12 mouse cellular contexts compared by ENCODE assay signal in genomic region chr2:6226361-6227058, GRCm38 (mm10). TPM values are rescaled to one million over a fixed set of nuclear protein-coding genes. Genes with fewer than 3 reads are reported as not detected.
A peak's percentile ranks its signal among the peaks of the same experiment; 100 is the strongest.
DNase-seq lines count a peak whose midpoint lies in the region; ATAC-seq lines count a peak whose summit lies in the region.
"Had no signal": no experiment of that assay in that cellular context is flagged by ENCODE, and none has a peak within 500 bp of the region (broad histone marks: within the 10 kb centered on the region; RNA-seq: fewer than 3 reads in every experiment).

No protein-coding gene starts in this region.

- no peak overlapping the region for H3K4me3 ChIP-seq in liver, embryonic 12.5 days
- H3K4me3 ChIP-seq: intestine, embryonic 15.5 days; limb, embryonic 15.5 days had no signal

- no peaks in the 10 kb centered on the region for H3K36me3 ChIP-seq in liver, embryonic 12.5 days
- H3K36me3 ChIP-seq: intestine, embryonic 15.5 days; limb, embryonic 15.5 days had no signal

- peak; percentile 91 for ATAC-seq in cerebellum, adult (ENCODE audit: insufficient number of reproducible peaks, low FRiP score, low TSS enrichment)
- no peak for ATAC-seq in liver, embryonic 12.5 days
- ATAC-seq: intestine, embryonic 15.5 days had no signal

- H3K4me2 ChIP-seq in liver, embryonic 12.5 days = no peak overlapping the region
- H3K4me2 ChIP-seq: intestine, embryonic 15.5 days; limb, embryonic 15.5 days had no signal

- H3K9me3 ChIP-seq in liver, embryonic 12.5 days (replicated peaks) = 0 out of 2 replicates have a peak, but pooled peaks cover 3% of the 10 kb centered on the region
- H3K9me3 ChIP-seq: intestine, embryonic 15.5 days had no signal

- WGBS in liver, embryonic 12.5 days (ENCODE audit: insufficient replicate concordance) = 75% methylated on average over 10 of the region's 10 CpGs

- no peak overlapping the region for H3K9ac ChIP-seq in liver, embryonic 12.5 days
- H3K9ac ChIP-seq: intestine, embryonic 15.5 days; limb, embryonic 15.5 days had no signal

- peak; percentile 6 to 19 for DNase-seq in left cerebral cortex, postnatal 36 days (ENCODE audit: low spot score in 2 of 2)
- no peak for DNase-seq in left cerebral cortex, adult 18-20 months (ENCODE audit: low spot score in 2 of 2)
- peak; percentile 23 for DNase-seq in kidney, adult 18-20 months
- DNase-seq in lung, postnatal 4 days = peak; percentile 40 to 65
- no peak for DNase-seq in ovary, postnatal 14 days (ENCODE audit: low spot score)
- DNase-seq in adipocyte (ENCODE audit: low spot score) = no peak
- DNase-seq: thymus, postnatal 4 days had no signal

- H3K4me1 ChIP-seq in liver, embryonic 12.5 days = peaks cover 15% of the 10 kb centered on the region
- H3K4me1 ChIP-seq: limb, embryonic 15.5 days had no signal

- intact Hi-C loops in left cerebral cortex, postnatal 36 days (cut with DNase I) = no loop called here

- H3K27me3 ChIP-seq in liver, embryonic 12.5 days (replicated peaks) = no peaks in the 10 kb centered on the region
- H3K27me3 ChIP-seq: intestine, embryonic 15.5 days; limb, embryonic 15.5 days had no signal

- no peak overlapping the region for H3K27ac ChIP-seq in liver, embryonic 12.5 days
- H3K27ac ChIP-seq: intestine, embryonic 15.5 days; limb, embryonic 15.5 days had no signal

RNA-seq across cellular contexts. Expression of gene Echdc3, which starts 13.7 kb away (rescaled TPM):
- under 1 TPM; 0.89 to 0.97 TPM for total RNA-seq in left cerebral cortex, postnatal 36 days (2021)
- total RNA-seq in left cerebral cortex, adult 18-20 months (2021) = 1 to 10 TPM in 1 of 2 experiments, under 1 TPM in 1; 0.77 to 1.1 TPM
- 4.7 and 4.8 TPM in 2 replicates for polyA plus RNA-seq in liver, embryonic 12.5 days (2016; fragmentation: Nextera tagmentation; extraction: Ambion mirVana)
- total RNA-seq: monocyte, adult 5-6 weeks had no signal

Comparison
In these comparisons a context has a peak if more than half of its experiments do, and no peak if none do; other contexts are left out.
1. DNase-seq: peak in left cerebral cortex, postnatal 36 days (2 of 2), kidney, adult 18-20 months (single experiment) and lung, postnatal 4 days (2 of 2); none in left cerebral cortex, adult 18-20 months (0 of 2), ovary, postnatal 14 days (single experiment) and adipocyte (single experiment).